18 mouse cellular contexts compared by ENCODE assay signal in genomic region chr12:111463570-111463969, GRCm38 (mm10). TPM values are rescaled to one million over a fixed set of nuclear protein-coding genes. Genes with fewer than 3 reads are reported as not detected.
"Had no signal": no experiment of that assay in that cellular context is flagged by ENCODE, and none has a peak within 500 bp of the region (broad histone marks: within the 10 kb centered on the region; RNA-seq: fewer than 3 reads in every experiment).

No protein-coding gene starts in this region.

- H3K9me3 ChIP-seq: neural tube, embryonic 13.5 days; neural tube, embryonic 15.5 days; stomach, embryonic 15.5 days had no signal

- DNase-seq: retina, postnatal 1 day; right cerebral cortex, adult 18-20 months; right cerebral cortex, postnatal 14 days; right cerebral cortex, postnatal 25 days; right cerebral cortex, postnatal 4 days; spleen, adult 18-20 months; thymus, adult 18-20 months; thymus, adult 2 months; thymus, postnatal 14 days; thymus, postnatal 25 days; thymus, postnatal 36 days; thymus, postnatal 4 days had no signal

- H3K4me2 ChIP-seq: neural tube, embryonic 13.5 days; neural tube, embryonic 15.5 days; stomach, embryonic 15.5 days had no signal

- H3K4me1 ChIP-seq: neural tube, embryonic 13.5 days; neural tube, embryonic 15.5 days had no signal

- H3K36me3 ChIP-seq: neural tube, embryonic 13.5 days; neural tube, embryonic 15.5 days; stomach, embryonic 15.5 days had no signal

- H3K4me3 ChIP-seq: neural tube, embryonic 13.5 days; neural tube, embryonic 15.5 days; stomach, embryonic 15.5 days had no signal

- H3K9ac ChIP-seq: neural tube, embryonic 13.5 days; neural tube, embryonic 15.5 days; stomach, embryonic 15.5 days had no signal

- H3K27ac ChIP-seq: neural tube, embryonic 13.5 days; neural tube, embryonic 15.5 days; stomach, embryonic 15.5 days; stomach, postnatal 0 days had no signal

RNA-seq across cellular contexts. Expression of gene Tnfaip2, which starts 21.3 kb away (rescaled TPM):
- polyA plus RNA-seq: neural tube, embryonic 14.5 days had no signal

RNA-seq across cellular contexts. Expression of gene Lbhd2, which starts 57.0 kb away (rescaled TPM):
- polyA plus RNA-seq: neural tube, embryonic 13.5 days; small intestine, adult 2 months had no signal
